Mouse (Mus musculus) heart, embryonic 11.5 days (tissue): ENCODE measurements around the gene Cyp2s1. TPM values are rescaled to one million over a fixed set of nuclear protein-coding genes. Genes with fewer than 3 reads are reported as not detected.

Experiments used
- ATAC-seq: fragments of 200-750 bp; cut with Nextera tagmentation; replicated peaks from 2 replicates; pipeline ENCODE4 v1.8.0; 2017; ENCODE audit warnings: moderate library complexity; ENCODE audit not compliant: insufficient number of reproducible peaks, low FRiP score, low TSS enrichment
- H3K27ac ChIP-seq: fragments of 300-500 bp; sonication (generic); 2 replicates; pipeline ENCODE4 v1.5.1; 2014; ENCODE audit warnings: mild to moderate bottlenecking, low read depth, low read length
- H3K27me3 ChIP-seq: fragments of 300-500 bp; sonication (generic); 2 replicates; pipeline ENCODE4 v1.6.1; 2014; ENCODE audit warnings: mild to moderate bottlenecking, low read length, mixed read lengths; ENCODE audit not compliant: control insufficient read depth, insufficient read depth
- H3K36me3 ChIP-seq: fragments of 300-500 bp; sonication (generic); 2 replicates; pipeline ENCODE4 v1.6.1; 2014; ENCODE audit warnings: mild to moderate bottlenecking, low read length, moderate library complexity, mixed read lengths; ENCODE audit not compliant: control insufficient read depth, insufficient read depth
- H3K4me1 ChIP-seq: fragments of 300-500 bp; sonication (generic); 2 replicates; pipeline ENCODE4 v1.6.1; 2014; ENCODE audit warnings: low read length; ENCODE audit not compliant: control insufficient read depth, insufficient read depth
- H3K4me2 ChIP-seq: fragments of 300-500 bp; sonication (generic); 2 replicates; pipeline ENCODE4 v1.6.1; 2014; ENCODE audit warnings: mild to moderate bottlenecking, moderate library complexity
- H3K4me3 ChIP-seq: fragments of 300-500 bp; sonication (generic); 2 replicates; pipeline ENCODE4 v1.5.1; 2014; ENCODE audit warnings: low read depth, low read length
- H3K9ac ChIP-seq: fragments of 300-500 bp; sonication (generic); 2 replicates; pipeline ENCODE4 v1.6.1; 2014; ENCODE audit warnings: mild to moderate bottlenecking, low read depth, low read length, moderate library complexity
- H3K9me3 ChIP-seq: fragments of 300-500 bp; sonication (generic); replicated peaks from 2 replicates; pipeline ENCODE4 v1.6.1; 2016; ENCODE audit warnings: low read length; ENCODE audit not compliant: control insufficient read depth
- WGBS: fragments of 180-500 bp; shearing (Covaris S2); extraction: QIAGEN DNeasy Blood & Tissue Kit; methylation state at CpG from one replicate; pipeline ENCODE4 v1.1.7; 2014; ENCODE audit not compliant: insufficient replicate concordance; 5-methylcytosine and 5-hydroxymethylcytosine counted together
- polyA plus RNA-seq: library from polyadenylated mRNA; unstranded; fragments of >200 nt; fragmentation: Nextera tagmentation; extraction: Ambion mirVana; gene quantifications from 2 replicates; pipeline ENCODE4 v1.2.1, GENCODE M21; 2014

Cyp2s1 gene
- polyA plus RNA-seq, 1 experiment from 2014 or later = 5.5 TPM

- Histone ChIP-seq H3K36me3 (peaks cover 12% of the 10 kb centered on the region), H3K4me2 (peak overlapping the region; percentile 78), H3K9me3 (no peaks in the 10 kb centered on the region), H3K4me3 (peak overlapping the region; percentile 38), H3K9ac (peak overlapping the region; percentile 72), H3K4me1 (peaks cover 18% of the 10 kb centered on the region), H3K27me3 (no peaks in the 10 kb centered on the region), H3K27ac (peak overlapping the region; percentile 54)
- ATAC-seq = no peak; the same call in 1 of the 2 replicates
- 7% methylated on average over 32 of the region's 33 CpGs for WGBS
Observed at GRCm38 (mm10) chr7:25781321-25781936, 35.3 kb downstream of the Cyp2s1 start.

- peaks cover 16% of the 10 kb centered on the region for H3K4me1 ChIP-seq
- H3K9me3 ChIP-seq = no peaks in the 10 kb centered on the region
- H3K9ac ChIP-seq = no peak overlapping the region
- WGBS = 55% methylated on average over 4 of the region's 4 CpGs
- no peak for ATAC-seq
- H3K4me3 ChIP-seq = no peak overlapping the region
- no peak overlapping the region for H3K27ac ChIP-seq
- no peak overlapping the region for H3K4me2 ChIP-seq
- H3K36me3 ChIP-seq = peaks cover 12% of the 10 kb centered on the region
- no peaks in the 10 kb centered on the region for H3K27me3 ChIP-seq
Observed at GRCm38 (mm10) chr7:25780753-25781152, 36.0 kb downstream of the Cyp2s1 start.

GRCm38 (mm10) chr7:25780021-25780420, 36.7 kb downstream of the Cyp2s1 start:
- H3K4me3 ChIP-seq = no peak overlapping the region
- no peaks in the 10 kb centered on the region for H3K27me3 ChIP-seq
- no peak overlapping the region for H3K4me2 ChIP-seq
- no peaks in the 10 kb centered on the region for H3K9me3 ChIP-seq
- H3K36me3 ChIP-seq = peaks cover 12% of the 10 kb centered on the region
- 76% methylated on average over 5 of the region's 5 CpGs for WGBS
- no peak overlapping the region for H3K27ac ChIP-seq
- ATAC-seq = no peak
- no peak overlapping the region for H3K9ac ChIP-seq
- H3K4me1 ChIP-seq = peaks cover 15% of the 10 kb centered on the region

GRCm38 (mm10) chr7:25768229-25768628, 48.5 kb downstream of the Cyp2s1 start:
- no peak for ATAC-seq
- Histone ChIP-seq H3K27ac (no peak overlapping the region), H3K4me2 (no peak overlapping the region), H3K36me3 (peaks cover 31% of the 10 kb centered on the region; the same call in 1 of the 2 replicates), H3K9me3 (no peaks in the 10 kb centered on the region), H3K4me3 (no peak overlapping the region), H3K9ac (no peak overlapping the region), H3K27me3 (no peaks in the 10 kb centered on the region), H3K4me1 (0 out of 2 replicates have a peak, but pooled peaks cover 6% of the 10 kb centered on the region)
- 84% methylated on average over 5 of the region's 5 CpGs for WGBS

GRCm38 (mm10) chr7:25766108-25766507, 50.6 kb downstream of the Cyp2s1 start:
- WGBS = 77% methylated on average over 6 of the region's 6 CpGs
- Histone ChIP-seq H3K4me3 (no peak overlapping the region), H3K4me2 (no peak overlapping the region), H3K9ac (no peak overlapping the region), H3K4me1 (0 out of 2 replicates have a peak, but pooled peaks cover 6% of the 10 kb centered on the region), H3K27me3 (no peaks in the 10 kb centered on the region), H3K9me3 (no peaks in the 10 kb centered on the region), H3K27ac (no peak overlapping the region), H3K36me3 (peaks cover 33% of the 10 kb centered on the region; the same call in 1 of the 2 replicates)
- ATAC-seq = no peak

GRCm38 (mm10) chr7:25764221-25764620, 52.5 kb downstream of the Cyp2s1 start:
- H3K27ac ChIP-seq = peak overlapping the region; percentile 22; the same call in 1 of the 2 replicates
- 29% methylated on average over 5 of the region's 5 CpGs for WGBS
- ATAC-seq = 0 out of 2 replicates have a peak, but pooled peaks have one; percentile 12
- H3K9me3 ChIP-seq = no peaks in the 10 kb centered on the region
- no peaks in the 10 kb centered on the region for H3K27me3 ChIP-seq
- H3K4me1 ChIP-seq = 0 out of 2 replicates have a peak, but pooled peaks cover 6% of the 10 kb centered on the region
- H3K9ac ChIP-seq = no peak overlapping the region
- H3K36me3 ChIP-seq = peaks cover 24% of the 10 kb centered on the region; the same call in 1 of the 2 replicates
- no peak overlapping the region for H3K4me3 ChIP-seq
- no peak overlapping the region for H3K4me2 ChIP-seq

- Histone ChIP-seq H3K4me2 (no peak overlapping the region), H3K4me1 (0 out of 2 replicates have a peak, but pooled peaks cover 6% of the 10 kb centered on the region), H3K9ac (no peak overlapping the region), H3K9me3 (no peaks in the 10 kb centered on the region), H3K36me3 (peaks cover 24% of the 10 kb centered on the region; the same call in 1 of the 2 replicates), H3K4me3 (no peak overlapping the region), H3K27ac (no peak overlapping the region), H3K27me3 (no peaks in the 10 kb centered on the region)
- 61% methylated on average over 11 of the region's 11 CpGs for WGBS
- ATAC-seq = no peak
Observed at GRCm38 (mm10) chr7:25763678-25764077, 53.0 kb downstream of the Cyp2s1 start.

GRCm38 (mm10) chr7:25761354-25761753, 55.4 kb downstream of the Cyp2s1 start:
- no peak for ATAC-seq
- H3K9me3 ChIP-seq = no peaks in the 10 kb centered on the region
- H3K27ac ChIP-seq = no peak overlapping the region
- peaks cover 12% of the 10 kb centered on the region; the same call in 1 of the 2 replicates for H3K36me3 ChIP-seq
- H3K9ac ChIP-seq = no peak overlapping the region
- 0 out of 2 replicates have a peak, but pooled peaks cover 6% of the 10 kb centered on the region for H3K4me1 ChIP-seq
- WGBS = 79% methylated on average over 10 of the region's 10 CpGs
- H3K4me2 ChIP-seq = no peak overlapping the region
- H3K4me3 ChIP-seq = no peak overlapping the region
- H3K27me3 ChIP-seq = no peaks in the 10 kb centered on the region
